Comparison of ENCODE assay signal across 30 mouse cellular contexts in the genomic region with DNA sequence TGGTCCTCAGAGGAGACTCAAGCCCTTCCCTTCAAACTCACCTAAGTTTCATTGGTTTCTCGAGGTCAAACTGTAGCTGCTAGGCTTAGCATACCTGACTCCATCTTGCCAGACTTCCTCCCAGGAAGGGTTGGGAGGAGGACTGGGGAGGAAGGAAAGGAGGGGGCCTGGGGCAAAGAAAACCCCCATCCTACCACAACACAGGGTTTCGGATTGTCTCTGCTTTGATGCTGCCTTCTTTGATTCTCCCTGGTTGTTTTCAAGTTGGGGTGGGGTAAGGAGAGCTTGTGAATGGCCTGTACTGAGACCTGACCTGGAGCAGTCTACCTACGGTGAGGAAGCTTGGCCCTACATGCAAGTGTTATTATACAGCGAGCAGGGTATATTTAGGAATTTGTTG. TPM values are rescaled to one million over a fixed set of nuclear protein-coding genes. Genes with fewer than 3 reads are reported as not detected.
DNase-seq lines count a peak whose midpoint lies in the region; ATAC-seq and TF ChIP-seq lines count a peak whose summit lies in the region.
"Had no signal": no experiment of that assay in that cellular context is flagged by ENCODE, and none has a peak within 500 bp of the region (broad histone marks: within the 10 kb centered on the region; RNA-seq: fewer than 3 reads in every experiment).

No protein-coding gene starts in this region.

- no peak overlapping the region for H3K9ac ChIP-seq in hindbrain, embryonic 11.5 days (ENCODE audit: low read depth, low read length)
- H3K9ac ChIP-seq: embryonic facial prominence, embryonic 12.5 days; embryonic facial prominence, embryonic 15.5 days; forebrain, embryonic 12.5 days; forebrain, embryonic 15.5 days; heart, embryonic 13.5 days; hindbrain, embryonic 12.5 days; hindbrain, embryonic 15.5 days; intestine, embryonic 15.5 days had no signal

- H3K27ac ChIP-seq in hindbrain, embryonic 11.5 days (ENCODE audit: low read depth, low read length): no peak overlapping the region
- no peak overlapping the region for H3K27ac ChIP-seq in forebrain, embryonic 10.5 days
- H3K27ac ChIP-seq: embryonic facial prominence, embryonic 12.5 days; embryonic facial prominence, embryonic 15.5 days; forebrain, embryonic 12.5 days; forebrain, embryonic 15.5 days; heart, embryonic 13.5 days; hindbrain, embryonic 12.5 days; hindbrain, embryonic 15.5 days; intestine, embryonic 15.5 days had no signal

- no peak overlapping the region for H3K4me3 ChIP-seq in lung, adult 2 months (replicated peaks; ENCODE audit: extremely low read depth, low read depth, low read length)
- no peak overlapping the region for H3K4me3 ChIP-seq in hindbrain, embryonic 11.5 days (ENCODE audit: low read depth, low read length)
- H3K4me3 ChIP-seq in forebrain, embryonic 10.5 days: no peak overlapping the region
- H3K4me3 ChIP-seq: embryonic facial prominence, embryonic 12.5 days; embryonic facial prominence, embryonic 15.5 days; forebrain, embryonic 12.5 days; forebrain, embryonic 15.5 days; heart, embryonic 13.5 days; hindbrain, embryonic 12.5 days; hindbrain, embryonic 15.5 days; intestine, embryonic 15.5 days had no signal

- WGBS in lung, adult 2 months: 88% methylated on average over 4 of the region's 4 CpGs
- WGBS in hindbrain, embryonic 11.5 days: 90% methylated on average over 4 of the region's 4 CpGs
- 92% methylated on average over 4 of the region's 4 CpGs for WGBS in forebrain, embryonic 10.5 days

- H3K36me3 ChIP-seq in hindbrain, embryonic 11.5 days (ENCODE audit: control insufficient read depth, insufficient read depth, low read length): no peaks in the 10 kb centered on the region
- no peaks in the 10 kb centered on the region for H3K36me3 ChIP-seq in forebrain, embryonic 10.5 days (replicated peaks)
- H3K36me3 ChIP-seq: embryonic facial prominence, embryonic 12.5 days; embryonic facial prominence, embryonic 15.5 days; forebrain, embryonic 12.5 days; forebrain, embryonic 15.5 days; G1E; heart, embryonic 13.5 days; hindbrain, embryonic 12.5 days; hindbrain, embryonic 15.5 days; intestine, embryonic 15.5 days had no signal

- H3K4me2 ChIP-seq in hindbrain, embryonic 11.5 days (replicated peaks; ENCODE audit: low read depth, low read length): no peak overlapping the region
- H3K4me2 ChIP-seq: embryonic facial prominence, embryonic 12.5 days; embryonic facial prominence, embryonic 15.5 days; forebrain, embryonic 12.5 days; forebrain, embryonic 15.5 days; heart, embryonic 13.5 days; hindbrain, embryonic 12.5 days; hindbrain, embryonic 15.5 days; intestine, embryonic 15.5 days had no signal

- H3K27me3 ChIP-seq in hindbrain, embryonic 11.5 days (ENCODE audit: control insufficient read depth, insufficient read depth, low read length): no peaks in the 10 kb centered on the region
- no peaks in the 10 kb centered on the region for H3K27me3 ChIP-seq in forebrain, embryonic 10.5 days (ENCODE audit: poor library complexity, severe bottlenecking)
- H3K27me3 ChIP-seq: CH12.LX; embryonic facial prominence, embryonic 12.5 days; embryonic facial prominence, embryonic 15.5 days; forebrain, embryonic 12.5 days; forebrain, embryonic 15.5 days; heart, embryonic 13.5 days; hindbrain, embryonic 12.5 days; hindbrain, embryonic 15.5 days; intestine, embryonic 15.5 days; Patski had no signal

- H3K9me3 ChIP-seq in hindbrain, embryonic 11.5 days (ENCODE audit: control insufficient read depth, low read length): peaks cover 3% of the 10 kb centered on the region; the same call in 1 of the 2 replicates
- H3K9me3 ChIP-seq in forebrain, embryonic 10.5 days: peaks cover 47% of the 10 kb centered on the region
- H3K9me3 ChIP-seq: forebrain, embryonic 15.5 days had no signal

- DNase-seq in lung, postnatal 25 days (ENCODE audit: low spot score): peak; percentile 21
- no peak for DNase-seq in lung, adult 2 months
- DNase-seq in CD8-positive naive resting alpha-beta T cell, adult 2 months (ENCODE audit: low read depth in 2 of 2, low spot score in 2 of 2): peak; percentile 61 to 71
- DNase-seq in thymus, postnatal 10 days (ENCODE audit: low spot score in 2 of 2): peak; percentile 33 to 49
- DNase-seq in thymus, postnatal 36 days: peak; percentile 57 to 67
- DNase-seq in hindbrain, embryonic 11.5 days (ENCODE audit: low spot score): no peak
- no peak for DNase-seq in forebrain, embryonic 10.5 days (ENCODE audit: extremely low spot score, low spot score)
- no peak for DNase-seq in ovary, adult 18-20 months (ENCODE audit: low spot score)
- DNase-seq: adrenal gland, adult 2 months; adrenal gland, postnatal 14 days; B cell, adult 2 months; cerebellum, adult 11 months; cerebellum, adult 2 months; cerebellum, adult 9-11 months; cerebellum, postnatal 25 days; gastrocnemius, postnatal 10 days; gastrocnemius, postnatal 36 days; heart, postnatal 14 days; heart, postnatal 4 days had no signal

- TF ChIP-seq POLR2A in lung, adult 2 months (IDR thresholded peaks at IDR 0.05; ENCODE audit: borderline replicate concordance, extremely low read depth, low read depth, low read length): no peak

- ATAC-seq in hindbrain, embryonic 11.5 days (ENCODE audit: low FRiP score): no peak
- ATAC-seq: forebrain, embryonic 15.5 days; intestine, embryonic 15.5 days; Patski had no signal

- no peak for TF ChIP-seq CTCF in lung, adult 2 months (IDR thresholded peaks at IDR 0.05; ENCODE audit: insufficient read depth, low read length)

- peaks cover 5% of the 10 kb centered on the region for H3K4me1 ChIP-seq in lung, adult 2 months (ENCODE audit: control insufficient read depth, insufficient read depth, low read length)
- H3K4me1 ChIP-seq in hindbrain, embryonic 11.5 days (replicated peaks; ENCODE audit: control insufficient read depth, insufficient read depth, low read length): no peaks in the 10 kb centered on the region
- no peaks in the 10 kb centered on the region for H3K4me1 ChIP-seq in forebrain, embryonic 10.5 days

RNA-seq across cellular contexts. Expression of a gene that starts 30.2 kb away (rescaled TPM):
- 1.4 TPM in 1 of 2 replicates, not detected in the other for polyA plus RNA-seq in lung, adult 2 months (2012; rRNA removed)
- polyA plus RNA-seq in hindbrain, embryonic 11.5 days (2014; fragmentation: Nextera tagmentation; extraction: Ambion mirVana): 0.20 and 0.70 TPM in 2 replicates
- 0.14 TPM in 1 of 2 replicates, not detected in the other for polyA plus RNA-seq in forebrain, embryonic 10.5 days (2016; fragmentation: Nextera tagmentation; extraction: Ambion mirVana)
- polyA plus RNA-seq: adrenal gland, adult 2 months; cerebellum, adult 2 months; embryonic facial prominence, embryonic 15.5 days; forebrain, embryonic 12.5 days; forebrain, embryonic 15.5 days; G1E; heart, embryonic 13.5 days; hindbrain, embryonic 15.5 days; intestine, embryonic 15.5 days; Patski had no signal

RNA-seq across cellular contexts. Expression of a gene that starts 43.5 kb away (rescaled TPM):
- polyA plus RNA-seq in lung, adult 2 months (2012; rRNA removed): 2.7 and 3.5 TPM in 2 replicates
- 0.09 and 0.52 TPM in 2 replicates for polyA plus RNA-seq in hindbrain, embryonic 11.5 days (2014; fragmentation: Nextera tagmentation; extraction: Ambion mirVana)
- polyA plus RNA-seq in forebrain, embryonic 10.5 days (2016; fragmentation: Nextera tagmentation; extraction: Ambion mirVana): 0.12 and 0.26 TPM in 2 replicates
- polyA plus RNA-seq: G1E had no signal

Comparison
In these comparisons a context has a peak if more than half of its experiments do, and no peak if none do; other contexts are left out.
1. DNase-seq: peak in lung, postnatal 25 days (single experiment), CD8-positive naive resting alpha-beta T cell, adult 2 months (2 of 2), thymus, postnatal 10 days (2 of 2) and thymus, postnatal 36 days (2 of 2); none in lung, adult 2 months (single experiment), hindbrain, embryonic 11.5 days (single experiment), forebrain, embryonic 10.5 days (single experiment) and ovary, adult 18-20 months (single experiment).